Mouse (Mus musculus): Measurements from ENCODE around the gene Slc7a1.

GRCm38 (mm10) chr5:148348153-148348552, 51.6 kb downstream of the Slc7a1 start:
- TF ChIP-seq CTCF (IDR thresholded peaks at IDR 0.05; ENCODE audit: low read depth) (no peak), EP300 (IDR thresholded peaks at IDR 0.05; ENCODE audit: low read depth) (no peak)
